ENCODE assay signal across 17 mouse cellular contexts in genomic region chr14:12642868-12643512, GRCm38 (mm10).
DNase-seq lines count a peak whose midpoint lies in the region; ATAC-seq and TF ChIP-seq lines count a peak whose summit lies in the region.
"Had no signal": no experiment of that assay in that cellular context is flagged by ENCODE, and none has a peak within 500 bp of the region (broad histone marks: within the 10 kb centered on the region; RNA-seq: fewer than 3 reads in every experiment).

No protein-coding gene starts in this region.

- DNase-seq in heart, adult 11 months, result peak; percentile 51
- DNase-seq in Muller cell, postnatal 12 days (ENCODE audit: inconsistent ontology term), result peak; percentile 68
- peak; percentile 82 for DNase-seq in brain, embryonic 14.5 days (ENCODE audit: low read depth)
- DNase-seq in thymus, postnatal 25 days, result no peak
- no peak for DNase-seq in gastrocnemius, postnatal 14 days
- DNase-seq: adrenal gland, adult 8-10 months; cerebellum, adult 11-12 months; cerebellum, adult 9-10 months; gastrocnemius, postnatal 25 days; heart, postnatal 10 days; heart, postnatal 4 days had no signal

- no peak overlapping the region for H3K27ac ChIP-seq in heart, embryonic 12.5 days (ENCODE audit: poor library complexity, severe bottlenecking)
- peak overlapping the region; percentile 2; the same call in 1 of the 2 replicates for H3K27ac ChIP-seq in forebrain, embryonic 16.5 days (ENCODE audit: low read length)
- no peak overlapping the region for H3K27ac ChIP-seq in intestine, embryonic 15.5 days
- H3K27ac ChIP-seq: embryonic facial prominence, embryonic 10.5 days; hindbrain, embryonic 12.5 days had no signal

- 76% methylated on average over 6 of the region's 6 CpGs for WGBS in heart, embryonic 12.5 days
- whole genome bisulfite sequencing in forebrain, embryonic 16.5 days, result 20% methylated on average over 6 of the region's 6 CpGs
- 81% methylated on average over 6 of the region's 6 CpGs for WGBS in intestine, embryonic 15.5 days

- H3K9me3 ChIP-seq in heart, embryonic 12.5 days (replicated peaks), result no peaks in the 10 kb centered on the region
- H3K9me3 ChIP-seq in forebrain, embryonic 16.5 days (ENCODE audit: control insufficient read depth, low read length), result no peaks in the 10 kb centered on the region
- H3K9me3 ChIP-seq in intestine, embryonic 15.5 days, result no peaks in the 10 kb centered on the region
- H3K9me3 ChIP-seq: embryonic facial prominence, embryonic 10.5 days; hindbrain, embryonic 12.5 days had no signal

- no peak for TF ChIP-seq CTCF in brain, embryonic 14.5 days (IDR thresholded peaks at IDR 0.05; ENCODE audit: borderline replicate concordance, extremely low read depth, insufficient read depth, insufficient read length)

- intact Hi-C loops in gastrocnemius, postnatal 14 days (cut with DNase I; ENCODE audit: low total_unique reads), result no loop called here

- no peaks in the 10 kb centered on the region for H3K36me3 ChIP-seq in heart, embryonic 12.5 days
- H3K36me3 ChIP-seq in forebrain, embryonic 16.5 days (ENCODE audit: control insufficient read depth, insufficient read depth), result no peaks in the 10 kb centered on the region
- H3K36me3 ChIP-seq in intestine, embryonic 15.5 days, result no peaks in the 10 kb centered on the region
- H3K36me3 ChIP-seq: embryonic facial prominence, embryonic 10.5 days; hindbrain, embryonic 12.5 days had no signal

- H3K27me3 ChIP-seq in heart, embryonic 12.5 days (replicated peaks), result no peaks in the 10 kb centered on the region
- H3K27me3 ChIP-seq in forebrain, embryonic 16.5 days (replicated peaks; ENCODE audit: control insufficient read depth, insufficient read depth, low read length), result no peaks in the 10 kb centered on the region
- no peaks in the 10 kb centered on the region for H3K27me3 ChIP-seq in intestine, embryonic 15.5 days (replicated peaks)
- H3K27me3 ChIP-seq: hindbrain, embryonic 12.5 days had no signal

- ATAC-seq in heart, embryonic 12.5 days (ENCODE audit: insufficient number of reproducible peaks, low FRiP score), result no peak
- peak; percentile 86 for ATAC-seq in forebrain, embryonic 16.5 days
- no peak for ATAC-seq in intestine, embryonic 15.5 days
- ATAC-seq: intestine, embryonic 16.5 days had no signal

- H3K4me1 ChIP-seq in heart, embryonic 12.5 days (replicated peaks), result no peaks in the 10 kb centered on the region
- peaks cover 4% of the 10 kb centered on the region; the same call in 1 of the 2 replicates for H3K4me1 ChIP-seq in forebrain, embryonic 16.5 days (replicated peaks; ENCODE audit: control insufficient read depth, insufficient read depth, low read length)
- no peaks in the 10 kb centered on the region for H3K4me1 ChIP-seq in intestine, embryonic 15.5 days (replicated peaks)
- H3K4me1 ChIP-seq: embryonic facial prominence, embryonic 10.5 days had no signal

- H3K9ac ChIP-seq in heart, embryonic 12.5 days, result no peak overlapping the region
- H3K9ac ChIP-seq in forebrain, embryonic 16.5 days (replicated peaks; ENCODE audit: low read depth, low read length), result no peak overlapping the region
- H3K9ac ChIP-seq in intestine, embryonic 15.5 days, result no peak overlapping the region
- H3K9ac ChIP-seq: hindbrain, embryonic 12.5 days had no signal

- no peak overlapping the region for H3K4me2 ChIP-seq in heart, embryonic 12.5 days
- no peak overlapping the region for H3K4me2 ChIP-seq in forebrain, embryonic 16.5 days (ENCODE audit: low read length)
- no peak overlapping the region for H3K4me2 ChIP-seq in intestine, embryonic 15.5 days (replicated peaks)
- H3K4me2 ChIP-seq: hindbrain, embryonic 12.5 days had no signal

- no peak for TF ChIP-seq POLR2A in brain, embryonic 14.5 days (IDR thresholded peaks at IDR 0.05; ENCODE audit: borderline replicate concordance, extremely low read depth, insufficient read depth, insufficient read length, poor library complexity, severe bottlenecking)

- H3K4me3 ChIP-seq in heart, embryonic 12.5 days, result no peak overlapping the region
- H3K4me3 ChIP-seq in forebrain, embryonic 16.5 days (replicated peaks; ENCODE audit: low read length), result no peak overlapping the region
- H3K4me3 ChIP-seq in intestine, embryonic 15.5 days (replicated peaks), result no peak overlapping the region
- H3K4me3 ChIP-seq: embryonic facial prominence, embryonic 10.5 days; hindbrain, embryonic 12.5 days had no signal

Comparison
In these comparisons a context has a peak if more than half of its experiments do, and no peak if none do; other contexts are left out.
1. DNase-seq: peak in heart, adult 11 months (single experiment), Muller cell, postnatal 12 days (single experiment) and brain, embryonic 14.5 days (single experiment); none in thymus, postnatal 25 days (single experiment) and gastrocnemius, postnatal 14 days (single experiment).